8 mouse cellular contexts compared by ENCODE assay signal in genomic region chr9:32541223-32541901, GRCm38 (mm10). TPM values are rescaled to one million over a fixed set of nuclear protein-coding genes. Genes with fewer than 3 reads are reported as not detected.
DNase-seq lines count a peak whose midpoint lies in the region; ATAC-seq and TF ChIP-seq lines count a peak whose summit lies in the region.

No protein-coding gene starts in this region.

- H3K36me3 ChIP-seq in embryonic facial prominence, embryonic 12.5 days: no peaks in the 10 kb centered on the region
- H3K36me3 ChIP-seq in limb, embryonic 10.5 days: peaks cover 14% of the 10 kb centered on the region
- H3K36me3 ChIP-seq in midbrain, embryonic 11.5 days (ENCODE audit: control insufficient read depth, insufficient read depth, low read length): no peaks in the 10 kb centered on the region

- 0 out of 2 replicates have a peak overlapping the region, but pooled peaks have one; percentile 11 for H3K27ac ChIP-seq in cerebellum, adult 2 months (ENCODE audit: insufficient read depth, low read length)
- peak overlapping the region; percentile 92 for H3K27ac ChIP-seq in embryonic facial prominence, embryonic 12.5 days
- peak overlapping the region; percentile 99 for H3K27ac ChIP-seq in limb, embryonic 10.5 days
- H3K27ac ChIP-seq in midbrain, embryonic 11.5 days (ENCODE audit: low read depth, low read length): no peak overlapping the region

- H3K9me3 ChIP-seq in embryonic facial prominence, embryonic 12.5 days: no peaks in the 10 kb centered on the region
- H3K9me3 ChIP-seq in limb, embryonic 10.5 days (replicated peaks): no peaks in the 10 kb centered on the region
- no peaks in the 10 kb centered on the region for H3K9me3 ChIP-seq in midbrain, embryonic 11.5 days (ENCODE audit: control insufficient read depth, low read length)

- no peak for DNase-seq in cerebellum, adult 2 months
- DNase-seq in cerebellum, postnatal 14 days: no peak
- peak; percentile 59 to 72 for DNase-seq in heart, postnatal 36 days
- DNase-seq in limb, embryonic 10.5 days (ENCODE audit: low spot score): peak; percentile 68
- peak; percentile 96 for DNase-seq in midbrain, embryonic 11.5 days (ENCODE audit: low spot score, missing footprints)
- peak; percentile 43 to 51 for DNase-seq in thymus, postnatal 10 days (ENCODE audit: low spot score in 2 of 2)
- no peak for DNase-seq in ovary, postnatal 14 days (ENCODE audit: low spot score)

- peak overlapping the region; percentile 96 for H3K9ac ChIP-seq in embryonic facial prominence, embryonic 12.5 days
- H3K9ac ChIP-seq in midbrain, embryonic 11.5 days (ENCODE audit: low read length): peak overlapping the region; percentile 65

- no peaks in the 10 kb centered on the region; the same call in 1 of the 2 replicates for H3K4me1 ChIP-seq in cerebellum, adult 2 months (ENCODE audit: control insufficient read depth, insufficient read depth, low read length)
- H3K4me1 ChIP-seq in embryonic facial prominence, embryonic 12.5 days: peaks cover 62% of the 10 kb centered on the region
- H3K4me1 ChIP-seq in limb, embryonic 10.5 days: peaks cover 64% of the 10 kb centered on the region
- H3K4me1 ChIP-seq in midbrain, embryonic 11.5 days (ENCODE audit: control insufficient read depth, insufficient read depth, low read length): peaks cover 35% of the 10 kb centered on the region

- no peak for ATAC-seq in embryonic facial prominence, embryonic 12.5 days (ENCODE audit: insufficient number of reproducible peaks, insufficient read depth, low FRiP score, low TSS enrichment)
- 0 out of 2 replicates have a peak, but pooled peaks have one; percentile 7 for ATAC-seq in midbrain, embryonic 11.5 days (ENCODE audit: low FRiP score)

- TF ChIP-seq POLR2A in cerebellum, adult 2 months (IDR thresholded peaks at IDR 0.05; ENCODE audit: borderline replicate concordance, insufficient read depth, low read length): no peak

- peaks cover 12% of the 10 kb centered on the region; the same call in 1 of the 2 replicates for H3K27me3 ChIP-seq in cerebellum, adult 2 months (ENCODE audit: control insufficient read depth, insufficient read depth, low read length)
- peaks cover 21% of the 10 kb centered on the region for H3K27me3 ChIP-seq in embryonic facial prominence, embryonic 12.5 days
- no peaks in the 10 kb centered on the region; the same call in 1 of the 2 replicates for H3K27me3 ChIP-seq in limb, embryonic 10.5 days (ENCODE audit: low read depth, poor library complexity, severe bottlenecking)
- peaks cover 65% of the 10 kb centered on the region for H3K27me3 ChIP-seq in midbrain, embryonic 11.5 days (ENCODE audit: control insufficient read depth, insufficient read depth, low read length)

- intact Hi-C loops in heart, postnatal 36 days (cut with DNase I): loop anchor here (1.0 to 2.0 kb wide), 3 partner anchors 15 to 35 kb away; no protein-coding TSS in a partner anchor

- no peak for TF ChIP-seq CTCF in cerebellum, adult 2 months (IDR thresholded peaks at IDR 0.05; ENCODE audit: borderline replicate concordance, insufficient read depth, low read depth, low read length)

- peak overlapping the region; percentile 11 for H3K4me3 ChIP-seq in cerebellum, adult 2 months (replicated peaks; ENCODE audit: insufficient read depth, low read depth, low read length)
- peak overlapping the region; percentile 74 for H3K4me3 ChIP-seq in embryonic facial prominence, embryonic 12.5 days
- peak overlapping the region; percentile 98 for H3K4me3 ChIP-seq in limb, embryonic 10.5 days
- peak overlapping the region; percentile 58 for H3K4me3 ChIP-seq in midbrain, embryonic 11.5 days (ENCODE audit: low read depth, low read length)

- WGBS in cerebellum, adult 2 months: under 1% methylated on average over 30 of the region's 30 CpGs
- under 1% methylated on average over 30 of the region's 30 CpGs for WGBS in embryonic facial prominence, embryonic 12.5 days
- WGBS in limb, embryonic 10.5 days: under 1% methylated on average over 30 of the region's 30 CpGs
- WGBS in midbrain, embryonic 11.5 days: under 1% methylated on average over 30 of the region's 30 CpGs

- peak overlapping the region; percentile 75 for H3K4me2 ChIP-seq in embryonic facial prominence, embryonic 12.5 days (replicated peaks)
- H3K4me2 ChIP-seq in midbrain, embryonic 11.5 days: peak overlapping the region; percentile 99

RNA-seq across cellular contexts. Expression of gene Fli1, which starts 1.3 kb away (rescaled TPM):
- polyA plus RNA-seq in cerebellum, adult 2 months (2012; rRNA removed): 1.7 and 2.2 TPM in 2 replicates
- polyA plus RNA-seq in embryonic facial prominence, embryonic 12.5 days (2016; fragmentation: Nextera tagmentation; extraction: Ambion mirVana): 39.2 and 40.9 TPM in 2 replicates
- total RNA-seq in heart, postnatal 36 days (2021): 10 to 100 TPM; 28.2 to 28.8 TPM
- 50.6 and 71.2 TPM in 2 replicates for polyA plus RNA-seq in limb, embryonic 10.5 days (2016; fragmentation: Nextera tagmentation; extraction: Ambion mirVana)
- 12.6 and 12.8 TPM in 2 replicates for polyA plus RNA-seq in midbrain, embryonic 11.5 days (2014; fragmentation: Nextera tagmentation; extraction: Ambion mirVana)

Comparison
In these comparisons a context has a peak if more than half of its experiments do, and no peak if none do; other contexts are left out.
1. DNase-seq: peak in heart, postnatal 36 days (2 of 2), limb, embryonic 10.5 days (single experiment), midbrain, embryonic 11.5 days (single experiment) and thymus, postnatal 10 days (2 of 2); none in cerebellum, adult 2 months (0 of 2), cerebellum, postnatal 14 days (0 of 2) and ovary, postnatal 14 days (single experiment).
2. H3K4me3 ChIP-seq: peak in every context shown above with its lines; median percentile 98 in limb, embryonic 10.5 days; 74 in embryonic facial prominence, embryonic 12.5 days; 58 in midbrain, embryonic 11.5 days; 11 in cerebellum, adult 2 months.